Mouse (Mus musculus) liver, embryonic 14.5 days (tissue): ENCODE measurements around the gene Sept1. TPM values are rescaled to one million over a fixed set of nuclear protein-coding genes. Genes with fewer than 3 reads are reported as not detected.

Source experiments
- ATAC-seq: fragments of 200-750 bp; cut with Nextera tagmentation; 2 replicates; pipeline ENCODE4 v1.8.0; 2017; ENCODE audit warnings: moderate number of reproducible peaks, mild to moderate bottlenecking, moderate library complexity; ENCODE audit not compliant: insufficient read depth
- DNase-seq, 3 experiments: peaks; one replicate each; pipeline ENCODE4 v3.0.0-alpha.2; 2012 to 2013; ENCODE audit warnings: low read depth in 3 of 3, low spot score in 3 of 3
- H3K27ac ChIP-seq: fragments of 300-500 bp; sonication (generic); 2 replicates; pipeline ENCODE4 v1.5.1; 2014; ENCODE audit warnings: moderate library complexity, mild to moderate bottlenecking, control low read depth, inconsistent platforms
- H3K27me3 ChIP-seq: fragments of 300-500 bp; sonication (generic); 2 replicates; pipeline ENCODE4 v1.6.1; 2014; ENCODE audit warnings: mild to moderate bottlenecking, low read length, moderate library complexity; ENCODE audit not compliant: control insufficient read depth, insufficient read depth
- H3K36me3 ChIP-seq: fragments of 300-500 bp; sonication (generic); replicated peaks from 2 replicates; pipeline ENCODE4 v1.6.1; 2014; ENCODE audit warnings: low read depth; ENCODE audit not compliant: control insufficient read depth, insufficient read depth
- H3K4me1 ChIP-seq, 2 experiments: fragments of 200-500 bp in 1 of 2; fragments of 300-500 bp in 1 of 2; sonication (generic) in 1 of 2; replicated peaks; 2 replicates each; pipeline ENCODE4 v1.6.1; 2012 to 2014; ENCODE audit warnings: antibody characterized with exemption in 1 of 2, inconsistent platforms in 1 of 2, low read length in 1 of 2; ENCODE audit not compliant: control insufficient read depth in 2 of 2, insufficient read depth in 2 of 2
- H3K4me2 ChIP-seq: fragments of 300-500 bp; sonication (generic); 2 replicates; pipeline ENCODE4 v1.6.1; 2014; ENCODE audit warnings: low read depth, mild to moderate bottlenecking, control low read depth, moderate library complexity
- H3K4me3 ChIP-seq, 2 experiments: fragments of 200-500 bp in 1 of 2; fragments of 300-500 bp in 1 of 2; sonication (generic) in 1 of 2; 2 replicates each; pipeline ENCODE4 v1.5.1; 2012 to 2014; ENCODE audit warnings: low read depth in 2 of 2, low read length in 2 of 2, mild to moderate bottlenecking in 2 of 2, control low read depth in 1 of 2, inconsistent platforms in 1 of 2, moderate library complexity in 1 of 2; ENCODE audit not compliant: insufficient read depth in 1 of 2
- H3K9ac ChIP-seq: fragments of 300-500 bp; sonication (generic); replicated peaks from 2 replicates; pipeline ENCODE4 v1.6.1; 2014; ENCODE audit warnings: mild to moderate bottlenecking, control low read depth, moderate library complexity
- H3K9me3 ChIP-seq: fragments of 300-500 bp; sonication (generic); 2 replicates; pipeline ENCODE4 v1.6.1; 2016; ENCODE audit warnings: low read length, mixed read lengths; ENCODE audit not compliant: control insufficient read depth
- CTCF ChIP-seq: IDR thresholded peaks from 2 replicates; pipeline ENCODE4 v1.5.1; 2016; ENCODE audit warnings: antibody characterized with exemption, low read depth, control low read depth
- EP300 ChIP-seq: IDR thresholded peaks from 2 replicates; pipeline ENCODE4 v1.6.1; 2016; ENCODE audit warnings: antibody characterized with exemption, low read depth
- WGBS: fragments of 180-500 bp; shearing (Covaris S2); extraction: QIAGEN DNeasy Blood & Tissue Kit; methylation state at CpG from one replicate; pipeline ENCODE4 v1.1.7; 2014; ENCODE audit not compliant: insufficient replicate concordance; 5-methylcytosine and 5-hydroxymethylcytosine counted together
- polyA plus RNA-seq, 2 experiments: library from polyadenylated mRNA; depleted of rRNA in 1 of 2; stranded (reverse) in 1 of 2; unstranded in 1 of 2; fragments of >200 nt; fragmentation: Nextera tagmentation in 1 of 2; extraction: Ambion mirVana in 1 of 2; gene quantifications; 2 replicates each; pipeline versions ENCODE4 v1.2.1 to v1.2.3; 2012 to 2014

The Sept1 gene
- polyA plus RNA-seq, 2 experiments, result 7.0 to 16.1 TPM

- ATAC-seq (no peak), DNase-seq (no peak)
- WGBS, result 56% methylated on average over 8 of the region's 8 CpGs
- H3K4me3 ChIP-seq, result peak overlapping the region; percentile 66 to 77
- H3K9me3 ChIP-seq, result no peaks in the 10 kb centered on the region
- H3K27ac ChIP-seq, result no peak overlapping the region
- H3K4me1 ChIP-seq, result peaks cover 35 to 42% of the 10 kb centered on the region in 2 experiments
- H3K9ac ChIP-seq, result no peak overlapping the region
- no peaks in the 10 kb centered on the region for H3K36me3 ChIP-seq
- peak overlapping the region; percentile 98 for H3K4me2 ChIP-seq
- no peaks in the 10 kb centered on the region for H3K27me3 ChIP-seq
- no peak for TF ChIP-seq EP300
- peak; percentile 31 for TF ChIP-seq CTCF
These were observed 26.4 kb upstream of the Sept1 start for GRCm38 (mm10) chr7:127259186-127259905.

- ATAC-seq (no peak), DNase-seq (no peak)
- Histone ChIP-seq H3K27me3 (no peaks in the 10 kb centered on the region), H3K27ac (no peak overlapping the region), H3K9ac (no peak overlapping the region), H3K4me2 (no peak overlapping the region), H3K36me3 (no peaks in the 10 kb centered on the region), H3K4me3 (no peak overlapping the region), H3K9me3 (no peaks in the 10 kb centered on the region), H3K4me1 (peaks cover 22 to 33% of the 10 kb centered on the region in 2 experiments)
- WGBS, result 78% methylated on average over 5 of the region's 5 CpGs
- TF ChIP-seq EP300 (no peak), CTCF (no peak)
These were observed 23.6 kb upstream of the Sept1 start for GRCm38 (mm10) chr7:127256518-127256917.

GRCm38 (mm10) chr7:127255965-127256364 lies 23.0 kb upstream of the Sept1 start:
- ATAC-seq (no peak), DNase-seq (no peak)
- Histone ChIP-seq H3K36me3 (no peaks in the 10 kb centered on the region), H3K4me2 (no peak overlapping the region), H3K27me3 (no peaks in the 10 kb centered on the region), H3K4me1 (peaks cover 16 to 28% of the 10 kb centered on the region in 2 experiments), H3K9ac (no peak overlapping the region), H3K4me3 (no peak overlapping the region), H3K27ac (no peak overlapping the region), H3K9me3 (no peaks in the 10 kb centered on the region)
- TF ChIP-seq EP300 (no peak), CTCF (no peak)
- WGBS, result 33% methylated on average over 2 of the region's 2 CpGs

GRCm38 (mm10) chr7:127255008-127255407 lies 22.1 kb upstream of the Sept1 start:
- no peaks in the 10 kb centered on the region for H3K36me3 ChIP-seq
- 13% methylated on average over 4 of the region's 4 CpGs for whole genome bisulfite sequencing
- H3K9me3 ChIP-seq, result no peaks in the 10 kb centered on the region
- TF ChIP-seq EP300 (no peak), CTCF (no peak)
- peak overlapping the region; percentile 89 for H3K27ac ChIP-seq
- H3K4me3 ChIP-seq, result peak overlapping the region in 1 of 2 experiments; percentile 64; a peak in 2 of 4 replicates
- H3K27me3 ChIP-seq, result no peaks in the 10 kb centered on the region
- peak overlapping the region; percentile 78 for H3K9ac ChIP-seq
- peaks cover 14 to 27% of the 10 kb centered on the region in 2 experiments for H3K4me1 ChIP-seq
- peak overlapping the region; percentile 92 for H3K4me2 ChIP-seq
- ATAC-seq, result no peak
- DNase-seq, result no peak

GRCm38 (mm10) chr7:127253821-127254769 lies 21.2 kb upstream of the Sept1 start:
- DNase-seq, result peak; percentile 93 to 95 (median 93)
- Histone ChIP-seq H3K4me1 (peaks cover 12 to 24% of the 10 kb centered on the region in 2 experiments), H3K27me3 (no peaks in the 10 kb centered on the region), H3K9ac (peak overlapping the region; percentile 78), H3K27ac (peak overlapping the region; percentile 89), H3K4me3 (peak overlapping the region; percentile 62 to 64), H3K9me3 (no peaks in the 10 kb centered on the region), H3K36me3 (no peaks in the 10 kb centered on the region), H3K4me2 (peak overlapping the region; percentile 92)
- TF ChIP-seq EP300, result no peak
- no peak for TF ChIP-seq CTCF
- WGBS, result under 1% methylated on average over 136 of the region's 136 CpGs
- ATAC-seq, result peak; percentile 91
